Mouse (Mus musculus): ENCODE results near the gene Gm49369. TPM values are rescaled to one million over a fixed set of nuclear protein-coding genes. Genes with fewer than 3 reads are reported as not detected.

The Gm49369 gene
- polyA plus RNA-seq, 1 experiment from 2014 or later: not detected

- no peak overlapping the region for H3K4me2 ChIP-seq (ENCODE audit: low read depth, low read length)
- no peaks in the 10 kb centered on the region for H3K27me3 ChIP-seq (ENCODE audit: control insufficient read depth, insufficient read depth, low read length)
- H3K9ac ChIP-seq (ENCODE audit: low read length): no peak overlapping the region
- WGBS: 63% methylated on average over 7 of the region's 7 CpGs
- H3K36me3 ChIP-seq (ENCODE audit: control insufficient read depth, insufficient read depth): no peaks in the 10 kb centered on the region
- peaks cover 2% of the 10 kb centered on the region; the same call in 1 of the 2 replicates for H3K4me1 ChIP-seq (ENCODE audit: control insufficient read depth, insufficient read depth, low read length)
- no peaks in the 10 kb centered on the region for H3K9me3 ChIP-seq (replicated peaks; ENCODE audit: control insufficient read depth, low read length)
- no peak for ATAC-seq (replicated peaks; ENCODE audit: extremely low read depth, insufficient read depth, low FRiP score)
- H3K27ac ChIP-seq (ENCODE audit: low read length): no peak overlapping the region
- no peak overlapping the region for H3K4me3 ChIP-seq (ENCODE audit: low read length)
Measured at GRCm38 (mm10) chr7:142400112-142400749, 17.8 kb upstream of the Gm49369 start.

GRCm38 (mm10) chr7:142399250-142399649 is 16.8 kb upstream of the Gm49369 start:
- Histone ChIP-seq H3K9me3 (replicated peaks; ENCODE audit: control insufficient read depth, low read length) (no peaks in the 10 kb centered on the region), H3K9ac (ENCODE audit: low read length) (no peak overlapping the region), H3K4me2 (ENCODE audit: low read depth, low read length) (no peak overlapping the region), H3K36me3 (ENCODE audit: control insufficient read depth, insufficient read depth) (no peaks in the 10 kb centered on the region), H3K27ac (ENCODE audit: low read length) (no peak overlapping the region), H3K4me1 (ENCODE audit: control insufficient read depth, insufficient read depth, low read length) (peaks cover 2% of the 10 kb centered on the region; the same call in 1 of the 2 replicates), H3K4me3 (ENCODE audit: low read length) (no peak overlapping the region), H3K27me3 (ENCODE audit: control insufficient read depth, insufficient read depth, low read length) (no peaks in the 10 kb centered on the region)
- no peak for ATAC-seq (replicated peaks; ENCODE audit: extremely low read depth, insufficient read depth, low FRiP score)
- WGBS: 67% methylated on average over 1 of the region's 1 CpGs

GRCm38 (mm10) chr7:142398052-142398451 is 15.6 kb upstream of the Gm49369 start:
- Histone ChIP-seq H3K9me3 (replicated peaks; ENCODE audit: control insufficient read depth, low read length) (no peaks in the 10 kb centered on the region), H3K27ac (ENCODE audit: low read length) (peak overlapping the region; percentile 33), H3K4me1 (ENCODE audit: control insufficient read depth, insufficient read depth, low read length) (peaks cover 2% of the 10 kb centered on the region; the same call in 1 of the 2 replicates), H3K4me2 (ENCODE audit: low read depth, low read length) (no peak overlapping the region), H3K4me3 (ENCODE audit: low read length) (no peak overlapping the region), H3K36me3 (ENCODE audit: control insufficient read depth, insufficient read depth) (no peaks in the 10 kb centered on the region), H3K9ac (ENCODE audit: low read length) (no peak overlapping the region), H3K27me3 (ENCODE audit: control insufficient read depth, insufficient read depth, low read length) (no peaks in the 10 kb centered on the region)
- WGBS: 64% methylated on average over 2 of the region's 2 CpGs
- ATAC-seq (replicated peaks; ENCODE audit: extremely low read depth, insufficient read depth, low FRiP score): no peak

GRCm38 (mm10) chr7:142396611-142397010 is 14.1 kb upstream of the Gm49369 start:
- peaks cover 2% of the 10 kb centered on the region; the same call in 1 of the 2 replicates for H3K4me1 ChIP-seq (ENCODE audit: control insufficient read depth, insufficient read depth, low read length)
- no peak overlapping the region for H3K4me3 ChIP-seq (ENCODE audit: low read length)
- H3K4me2 ChIP-seq (ENCODE audit: low read depth, low read length): no peak overlapping the region
- H3K9me3 ChIP-seq (replicated peaks; ENCODE audit: control insufficient read depth, low read length): no peaks in the 10 kb centered on the region
- WGBS: 90% methylated on average over 1 of the region's 1 CpGs
- no peak for ATAC-seq (replicated peaks; ENCODE audit: extremely low read depth, insufficient read depth, low FRiP score)
- no peak overlapping the region for H3K27ac ChIP-seq (ENCODE audit: low read length)
- no peak overlapping the region for H3K9ac ChIP-seq (ENCODE audit: low read length)
- H3K27me3 ChIP-seq (ENCODE audit: control insufficient read depth, insufficient read depth, low read length): no peaks in the 10 kb centered on the region
- no peaks in the 10 kb centered on the region for H3K36me3 ChIP-seq (ENCODE audit: control insufficient read depth, insufficient read depth)

- Histone ChIP-seq H3K27me3 (ENCODE audit: control insufficient read depth, insufficient read depth, low read length) (no peaks in the 10 kb centered on the region), H3K4me3 (ENCODE audit: low read length) (no peak overlapping the region), H3K4me2 (ENCODE audit: low read depth, low read length) (no peak overlapping the region), H3K36me3 (ENCODE audit: control insufficient read depth, insufficient read depth) (no peaks in the 10 kb centered on the region), H3K4me1 (ENCODE audit: control insufficient read depth, insufficient read depth, low read length) (peaks cover 2% of the 10 kb centered on the region; the same call in 1 of the 2 replicates), H3K9ac (ENCODE audit: low read length) (no peak overlapping the region), H3K27ac (ENCODE audit: low read length) (no peak overlapping the region), H3K9me3 (replicated peaks; ENCODE audit: control insufficient read depth, low read length) (no peaks in the 10 kb centered on the region)
- 74% methylated on average over 4 of the region's 4 CpGs for WGBS
- no peak for ATAC-seq (replicated peaks; ENCODE audit: extremely low read depth, insufficient read depth, low FRiP score)
Measured at GRCm38 (mm10) chr7:142395472-142395871, 13.0 kb upstream of the Gm49369 start.

- ATAC-seq (replicated peaks; ENCODE audit: extremely low read depth, insufficient read depth, low FRiP score): no peak
- 62% methylated on average over 6 of the region's 6 CpGs for WGBS
- no peaks in the 10 kb centered on the region for H3K9me3 ChIP-seq (replicated peaks; ENCODE audit: control insufficient read depth, low read length)
- no peaks in the 10 kb centered on the region for H3K27me3 ChIP-seq (ENCODE audit: control insufficient read depth, insufficient read depth, low read length)
- H3K4me1 ChIP-seq (ENCODE audit: control insufficient read depth, insufficient read depth, low read length): no peaks in the 10 kb centered on the region
- no peaks in the 10 kb centered on the region for H3K36me3 ChIP-seq (ENCODE audit: control insufficient read depth, insufficient read depth)
- H3K27ac ChIP-seq (ENCODE audit: low read length): peak overlapping the region; percentile 25
- no peak overlapping the region for H3K9ac ChIP-seq (ENCODE audit: low read length)
- H3K4me2 ChIP-seq (ENCODE audit: low read depth, low read length): no peak overlapping the region
- no peak overlapping the region for H3K4me3 ChIP-seq (ENCODE audit: low read length)
Measured at GRCm38 (mm10) chr7:142394261-142395190, 12.1 kb upstream of the Gm49369 start.

GRCm38 (mm10) chr7:142393191-142393590 is 10.7 kb upstream of the Gm49369 start:
- H3K4me1 ChIP-seq (ENCODE audit: control insufficient read depth, insufficient read depth, low read length): no peaks in the 10 kb centered on the region
- ATAC-seq (replicated peaks; ENCODE audit: extremely low read depth, insufficient read depth, low FRiP score): no peak
- no peaks in the 10 kb centered on the region for H3K9me3 ChIP-seq (replicated peaks; ENCODE audit: control insufficient read depth, low read length)
- H3K4me2 ChIP-seq (ENCODE audit: low read depth, low read length): no peak overlapping the region
- no peak overlapping the region for H3K27ac ChIP-seq (ENCODE audit: low read length)
- no peak overlapping the region for H3K9ac ChIP-seq (ENCODE audit: low read length)
- H3K36me3 ChIP-seq (ENCODE audit: control insufficient read depth, insufficient read depth): no peaks in the 10 kb centered on the region
- no peaks in the 10 kb centered on the region for H3K27me3 ChIP-seq (ENCODE audit: control insufficient read depth, insufficient read depth, low read length)
- no peak overlapping the region for H3K4me3 ChIP-seq (ENCODE audit: low read length)
- WGBS: 21% methylated on average over 4 of the region's 4 CpGs

- 64% methylated on average over 4 of the region's 4 CpGs for WGBS
- no peak overlapping the region for H3K27ac ChIP-seq (ENCODE audit: low read length)
Measured at GRCm38 (mm10) chr7:142391609-142392008, 9.1 kb upstream of the Gm49369 start.

GRCm38 (mm10) chr7:142391108-142391507 is 8.6 kb upstream of the Gm49369 start:
- H3K27me3 ChIP-seq (ENCODE audit: control insufficient read depth, insufficient read depth, low read length): no peaks in the 10 kb centered on the region
- no peak for ATAC-seq (replicated peaks; ENCODE audit: extremely low read depth, insufficient read depth, low FRiP score)
- H3K36me3 ChIP-seq (ENCODE audit: control insufficient read depth, insufficient read depth): no peaks in the 10 kb centered on the region
- H3K4me2 ChIP-seq (ENCODE audit: low read depth, low read length): no peak overlapping the region
- no peak overlapping the region for H3K4me3 ChIP-seq (ENCODE audit: low read length)
- no peaks in the 10 kb centered on the region for H3K9me3 ChIP-seq (replicated peaks; ENCODE audit: control insufficient read depth, low read length)
- WGBS: 78% methylated on average over 3 of the region's 3 CpGs
- H3K27ac ChIP-seq (ENCODE audit: low read length): no peak overlapping the region
- no peak overlapping the region for H3K9ac ChIP-seq (ENCODE audit: low read length)
- H3K4me1 ChIP-seq (ENCODE audit: control insufficient read depth, insufficient read depth, low read length): peaks cover 7% of the 10 kb centered on the region

More at GRCm38 (mm10) chr7:142391609-142392008, 9.1 kb upstream of the Gm49369 start:
- no peaks in the 10 kb centered on the region for H3K27me3 ChIP-seq (ENCODE audit: control insufficient read depth, insufficient read depth, low read length)
- no peaks in the 10 kb centered on the region for H3K36me3 ChIP-seq (ENCODE audit: control insufficient read depth, insufficient read depth)
- no peak overlapping the region for H3K4me3 ChIP-seq (ENCODE audit: low read length)
- H3K9ac ChIP-seq (ENCODE audit: low read length): no peak overlapping the region
- H3K4me1 ChIP-seq (ENCODE audit: control insufficient read depth, insufficient read depth, low read length): peaks cover 2% of the 10 kb centered on the region
- H3K4me2 ChIP-seq (ENCODE audit: low read depth, low read length): no peak overlapping the region
- H3K9me3 ChIP-seq (replicated peaks; ENCODE audit: control insufficient read depth, low read length): no peaks in the 10 kb centered on the region
- ATAC-seq (replicated peaks; ENCODE audit: extremely low read depth, insufficient read depth, low FRiP score): no peak
